Mouse (Mus musculus): Measurements from ENCODE around the gene Tekt4.
A peak's percentile ranks its signal among the peaks of the same experiment; 100 is the strongest.

Gene Tekt4

GRCm38 (mm10) chr17:25454272-25454671 is at the start of gene Tekt4:
TSS of gene Tekt4 (plus strand) at chr17:25454615.
- no peak for DNase-seq

GRCm38 (mm10) chr17:25405224-25405895 is 49.1 kb upstream of the Tekt4 start:
- DNase-seq = no peak

GRCm38 (mm10) chr17:25406011-25406441 is 48.4 kb upstream of the Tekt4 start:
- DNase-seq = no peak

- DNase-seq = no peak
These were observed 47.1 kb upstream of the Tekt4 start for GRCm38 (mm10) chr17:25407352-25407751.

- DNase-seq = no peak
These were observed 46.0 kb upstream of the Tekt4 start for GRCm38 (mm10) chr17:25408302-25408999.

- DNase-seq = no peak
These were observed 44.8 kb upstream of the Tekt4 start for GRCm38 (mm10) chr17:25409621-25410020.

GRCm38 (mm10) chr17:25410180-25410579 is 44.2 kb upstream of the Tekt4 start:
- DNase-seq = no peak

GRCm38 (mm10) chr17:25410786-25411185 is 43.6 kb upstream of the Tekt4 start:
- no peak for DNase-seq

GRCm38 (mm10) chr17:25411251-25411650 is 43.2 kb upstream of the Tekt4 start:
- no peak for DNase-seq

GRCm38 (mm10) chr17:25414209-25414608 is 40.2 kb upstream of the Tekt4 start:
- DNase-seq = peak; percentile 71

GRCm38 (mm10) chr17:25414917-25415316 is 39.5 kb upstream of the Tekt4 start:
- DNase-seq = no peak

GRCm38 (mm10) chr17:25415421-25415913 is 38.9 kb upstream of the Tekt4 start:
- no peak for DNase-seq

- DNase-seq = no peak
These were observed 38.2 kb upstream of the Tekt4 start for GRCm38 (mm10) chr17:25416219-25416618.

GRCm38 (mm10) chr17:25417990-25418389 is 36.4 kb upstream of the Tekt4 start:
- DNase-seq = no peak

- no peak for DNase-seq
These were observed 35.5 kb upstream of the Tekt4 start for GRCm38 (mm10) chr17:25418926-25419325.

GRCm38 (mm10) chr17:25420998-25421397 is 33.4 kb upstream of the Tekt4 start:
- no peak for DNase-seq

GRCm38 (mm10) chr17:25424526-25425080 is 29.8 kb upstream of the Tekt4 start:
- DNase-seq = no peak

- no peak for DNase-seq
These were observed 28.4 kb upstream of the Tekt4 start for GRCm38 (mm10) chr17:25425996-25426395.

- DNase-seq = peak; percentile 61
These were observed 27.0 kb upstream of the Tekt4 start for GRCm38 (mm10) chr17:25427441-25427840.

GRCm38 (mm10) chr17:25429240-25429639 is 25.2 kb upstream of the Tekt4 start:
- DNase-seq = no peak

- DNase-seq = no peak
These were observed 24.5 kb upstream of the Tekt4 start for GRCm38 (mm10) chr17:25429886-25430285.

GRCm38 (mm10) chr17:25430534-25430933 is 23.9 kb upstream of the Tekt4 start:
- DNase-seq = no peak

GRCm38 (mm10) chr17:25432433-25433181 is 21.8 kb upstream of the Tekt4 start:
- peak; percentile 17 for DNase-seq
